Mouse (Mus musculus) CH12.LX (cell line): Measurements from ENCODE around the gene Wdfy2. TPM values are rescaled to one million over a fixed set of nuclear protein-coding genes. Genes with fewer than 3 reads are reported as not detected.

Experiments used
- DNase-seq: peaks from one replicate; pipeline ENCODE4 v3.0.0-alpha.2; 2013; ENCODE audit errors: extremely low read depth
- H3K27ac ChIP-seq: 2 replicates; pipeline ENCODE4 v1.5.1; 2012; ENCODE audit warnings: low read depth, mild to moderate bottlenecking, control low read depth, moderate library complexity; ENCODE audit not compliant: insufficient read depth
- H3K27me3 ChIP-seq: replicated peaks from 2 replicates; pipeline ENCODE3; 2012; ENCODE audit warnings: inconsistent platforms
- H3K36me3 ChIP-seq, 2 experiments: replicated peaks in 1 of 2; 2 replicates each; pipeline versions ENCODE3 to v1.6.1; 2012; ENCODE audit warnings: inconsistent platforms in 1 of 2, low read length in 1 of 2, mild to moderate bottlenecking in 1 of 2, mixed read lengths in 1 of 2, moderate library complexity in 1 of 2; ENCODE audit not compliant: control insufficient read depth in 1 of 2, insufficient read depth in 1 of 2
- H3K4me1 ChIP-seq, 2 experiments: 2 replicates each; pipeline ENCODE4 v1.6.1; 2012; ENCODE audit warnings: inconsistent platforms in 1 of 2, moderate library complexity in 1 of 2; ENCODE audit not compliant: insufficient read depth in 2 of 2, control insufficient read depth in 1 of 2
- H3K4me2 ChIP-seq: 2 replicates; pipeline ENCODE4 v1.6.1; 2012; ENCODE audit warnings: low read depth, mild to moderate bottlenecking, control low read depth; ENCODE audit not compliant: poor library complexity, insufficient read depth, severe bottlenecking
- H3K4me3 ChIP-seq, 3 experiments: fragments of 150-350 bp in 1 of 3; sonication (generic) in 1 of 3; replicated peaks in 1 of 3; 2 replicates each; pipeline versions ENCODE3 to v1.5.1; 2011 to 2012; ENCODE audit warnings: low read depth in 2 of 3, low read length in 2 of 3, mild to moderate bottlenecking in 2 of 3, moderate library complexity in 2 of 3, control low read depth in 1 of 3, improper control_type of control experiment in 1 of 3, inconsistent platforms in 1 of 3, mixed read lengths in 1 of 3; ENCODE audit not compliant: poor library complexity in 1 of 3
- H3K79me2 ChIP-seq: replicated peaks from 2 replicates; pipeline ENCODE4 v1.6.1; 2012; ENCODE audit warnings: mild to moderate bottlenecking, moderate library complexity; ENCODE audit not compliant: control insufficient read depth, poor library complexity, insufficient read depth, severe bottlenecking; ENCODE audit errors: extremely low read depth
- H3K9ac ChIP-seq: 2 replicates; pipeline ENCODE4 v1.6.1; 2012; ENCODE audit warnings: low read depth, mild to moderate bottlenecking, control low read depth, moderate library complexity; ENCODE audit not compliant: insufficient read depth
- H3K9me3 ChIP-seq: replicated peaks from 2 replicates; pipeline ENCODE3; 2012; ENCODE audit warnings: low read length, inconsistent platforms, mixed read lengths
- CHD2 ChIP-seq: IDR thresholded peaks from 2 replicates; pipeline ENCODE4 v1.6.1; 2011; ENCODE audit warnings: low read length, improper control_type of control experiment
- E2F4 ChIP-seq: IDR thresholded peaks from 2 replicates; pipeline ENCODE4 v1.6.1; 2011; ENCODE audit warnings: low read depth, low read length, improper control_type of control experiment; ENCODE audit not compliant: insufficient replicate concordance
- EP300 ChIP-seq: IDR thresholded peaks from 2 replicates; pipeline ENCODE4 v1.6.1; 2011; ENCODE audit warnings: low read length, improper control_type of control experiment
- HCFC1 ChIP-seq: IDR thresholded peaks from 2 replicates; pipeline ENCODE4 v1.6.1; 2012; ENCODE audit warnings: low read depth, mild to moderate bottlenecking, inconsistent platforms, low read length, improper control_type of control experiment
- IRF4 ChIP-seq: IDR thresholded peaks from 2 replicates; pipeline ENCODE4 v1.6.1; 2014; ENCODE audit warnings: low read depth, mild to moderate bottlenecking, inconsistent platforms, low read length, improper control_type of control experiment
- JUN ChIP-seq: IDR thresholded peaks from 2 replicates; pipeline ENCODE4 v1.6.1; 2011; ENCODE audit warnings: low read depth, mild to moderate bottlenecking, low read length, improper control_type of control experiment, moderate library complexity; ENCODE audit not compliant: insufficient read depth
- KAT2A ChIP-seq: IDR thresholded peaks from 2 replicates; pipeline ENCODE4 v1.6.1; 2012; ENCODE audit warnings: low read length, improper control_type of control experiment, inconsistent platforms; ENCODE audit not compliant: insufficient replicate concordance
- MAFK ChIP-seq: IDR thresholded peaks from 2 replicates; pipeline ENCODE4 v1.6.1; 2011; ENCODE audit warnings: low read length, improper control_type of control experiment; ENCODE audit not compliant: insufficient replicate concordance
- MAX ChIP-seq: IDR thresholded peaks from 2 replicates; pipeline ENCODE4 v1.6.1; 2011; ENCODE audit warnings: low read length, improper control_type of control experiment
- MAZ ChIP-seq: IDR thresholded peaks from 2 replicates; pipeline ENCODE4 v1.6.1; 2012; ENCODE audit warnings: low read depth, mild to moderate bottlenecking, inconsistent platforms, low read length, improper control_type of control experiment, moderate library complexity
- MYC ChIP-seq: IDR thresholded peaks from 2 replicates; pipeline ENCODE4 v1.6.1; 2011; ENCODE audit warnings: low read depth, mild to moderate bottlenecking, improper control_type of control experiment, low read length
- NRF1 ChIP-seq: IDR thresholded peaks from 2 replicates; pipeline ENCODE4 v1.6.1; 2014; ENCODE audit warnings: low read depth, mild to moderate bottlenecking, inconsistent platforms, low read length, improper control_type of control experiment, moderate library complexity
- PAX5 ChIP-seq: IDR thresholded peaks from 2 replicates; pipeline ENCODE4 v1.6.1; 2012; ENCODE audit warnings: low read length, inconsistent platforms, mixed read lengths
- POLR2A ChIP-seq: IDR thresholded peaks from 2 replicates; pipeline ENCODE4 v1.6.1; 2011; ENCODE audit warnings: low read depth, mild to moderate bottlenecking, improper control_type of control experiment, low read length
- RAD21 ChIP-seq: IDR thresholded peaks from 2 replicates; pipeline ENCODE4 v1.6.1; 2011; ENCODE audit warnings: low read depth, mild to moderate bottlenecking, low read length, improper control_type of control experiment, moderate library complexity
- RCOR1 ChIP-seq: conservative IDR thresholded peaks from 2 replicates; pipeline ENCODE4 v1.6.1; 2012; ENCODE audit warnings: low read depth, mild to moderate bottlenecking, inconsistent platforms, low read length, improper control_type of control experiment
- SMC3 ChIP-seq: IDR thresholded peaks from 2 replicates; pipeline ENCODE4 v1.6.1; 2011; ENCODE audit warnings: low read depth, low read length, improper control_type of control experiment
- UBTF ChIP-seq: IDR thresholded peaks from 2 replicates; pipeline ENCODE4 v1.6.1; 2012; ENCODE audit warnings: low read depth, mild to moderate bottlenecking, inconsistent platforms, low read length, improper control_type of control experiment, moderate library complexity
- USF1 ChIP-seq: IDR thresholded peaks from 2 replicates; pipeline ENCODE4 v1.6.1; 2014; ENCODE audit warnings: low read depth, mild to moderate bottlenecking, inconsistent platforms, low read length, improper control_type of control experiment
- ZC3H11A ChIP-seq: IDR thresholded peaks from 2 replicates; pipeline ENCODE4 v1.6.1; 2012; ENCODE audit warnings: low read depth, mild to moderate bottlenecking, inconsistent platforms, low read length, improper control_type of control experiment
- ZKSCAN1 ChIP-seq: IDR thresholded peaks from 2 replicates; pipeline ENCODE4 v1.6.1; 2012; ENCODE audit warnings: low read depth, inconsistent platforms, low read length, improper control_type of control experiment, borderline replicate concordance
- ZMIZ1 ChIP-seq: IDR thresholded peaks from 2 replicates; pipeline ENCODE4 v1.6.1; 2012; ENCODE audit warnings: low read depth, mild to moderate bottlenecking, inconsistent platforms, low read length, improper control_type of control experiment
- ZNF384 ChIP-seq: IDR thresholded peaks from 2 replicates; pipeline ENCODE4 v1.6.1; 2012; ENCODE audit warnings: low read depth, low read length, improper control_type of control experiment, inconsistent platforms
- dilution Hi-C: fragments of 300-500 bp; cut with MboI; formaldehyde crosslinking; loops from 2 replicates; pipeline ENCODE4 v1.14.3; 2020; ENCODE audit warnings: low sequenced_read_pairs; ENCODE audit not compliant: extremely low pct_unique_long_range_greater_than_20kb, extremely low pct_ligation_motif_present
- in situ Hi-C: fragments of 300-500 bp; cut with MboI; formaldehyde crosslinking; loops from 3 replicates; pipeline ENCODE4 v1.14.3; 2019; ENCODE audit warnings: low sequenced_read_pairs, low pct_ligation_motif_present, low pct_unique_long_range_greater_than_20kb, mixed read lengths
- polyA plus RNA-seq: library from polyadenylated mRNA; unstranded; fragments of >175 nt; gene quantifications from 2 replicates; pipeline ENCODE4 v1.2.1, GENCODE M21; 2012; ENCODE audit warnings: low read depth; ENCODE audit not compliant: insufficient read length
- total RNA-seq, 2 experiments: library from RNA; depleted of rRNA; stranded (reverse); fragments of 300-350 nt in 1 of 2; fragments of >200 nt in 1 of 2; gene quantifications; 2 replicates each; pipeline ENCODE4 v1.2.3; 2012 to 2014

Gene Wdfy2
- total and polyA plus RNA-seq, 3 experiments = 6.3 to 6.7 (median 6.6) TPM

DNA sequence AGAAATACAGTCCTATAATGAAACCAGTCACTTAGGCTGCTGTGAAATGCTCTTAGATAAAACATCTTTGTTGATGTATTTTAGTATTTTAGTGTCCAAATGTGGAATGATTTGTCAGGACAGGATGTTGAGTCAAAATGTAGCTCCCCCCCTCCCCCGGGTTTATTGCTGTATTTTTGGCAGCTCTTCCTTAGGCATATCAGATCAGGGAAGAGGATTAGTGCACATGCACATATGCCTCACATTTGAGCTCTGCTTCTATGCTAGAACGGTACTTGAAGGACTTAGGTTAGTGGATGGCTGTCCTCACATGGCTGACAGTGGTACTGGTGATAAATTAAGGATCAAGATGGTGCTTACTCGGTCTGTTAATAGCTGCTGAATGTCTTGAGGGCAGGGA is 18.4 kb downstream of the Wdfy2 start:
- Histone ChIP-seq H3K9me3 (peaks cover 4% of the 10 kb centered on the region), H3K79me2 (no peaks in the 10 kb centered on the region), H3K27me3 (no peaks in the 10 kb centered on the region), H3K27ac (no peak overlapping the region), H3K4me2 (no peak overlapping the region), H3K9ac (no peak overlapping the region), H3K4me1 (peaks cover 14 to 45% of the 10 kb centered on the region in 2 experiments), H3K36me3 (peaks cover 0 to 11% of the 10 kb centered on the region in 2 experiments), H3K4me3 (no peak overlapping the region)
- in situ Hi-C loops = no loop called here
- no peak for DNase-seq
- dilution Hi-C loops = no loop called here
- TF ChIP-seq JUN = no peak
- no peak for TF ChIP-seq MYC
- TF ChIP-seq CHD2 = no peak
- TF ChIP-seq EP300 = no peak
- TF ChIP-seq SMC3 = no peak
- no peak for TF ChIP-seq E2F4
- no peak for TF ChIP-seq MAX
- no peak for TF ChIP-seq PAX5
- no peak for TF ChIP-seq MAZ
- no peak for TF ChIP-seq NRF1
- no peak for TF ChIP-seq ZKSCAN1
- TF ChIP-seq RAD21 = no peak
- no peak for TF ChIP-seq ZMIZ1
- no peak for TF ChIP-seq UBTF

DNA sequence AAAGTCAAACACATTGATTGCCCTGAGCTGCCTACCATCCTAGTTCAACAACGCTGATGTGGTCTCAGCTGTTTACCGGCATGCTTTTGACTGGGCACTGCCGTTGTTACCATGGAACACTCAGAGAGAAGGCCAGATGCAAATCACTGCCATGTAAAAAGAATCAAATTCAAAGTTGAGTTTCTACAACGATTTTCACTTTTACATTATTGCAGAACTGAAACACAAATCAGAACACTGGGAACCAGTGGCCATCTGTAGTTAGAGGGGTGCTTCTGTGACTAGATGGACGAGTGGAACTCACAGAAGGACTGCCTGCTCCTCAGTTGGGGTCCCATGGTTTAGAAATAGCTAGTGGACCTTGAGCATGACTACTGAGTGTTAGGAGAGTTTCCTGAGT is 19.0 kb downstream of the Wdfy2 start:
- peaks cover 12 to 42% of the 10 kb centered on the region in 2 experiments for H3K4me1 ChIP-seq
- TF ChIP-seq KAT2A (no peak), MAFK (no peak), ZNF384 (no peak), RCOR1 (0 out of 2 replicates have a peak, but pooled peaks have one; percentile 45), JUN (no peak), POLR2A (no peak), ZC3H11A (no peak), PAX5 (no peak), EP300 (0 out of 2 replicates have a peak, but pooled peaks have one; percentile 35), ZMIZ1 (no peak), USF1 (no peak), NRF1 (no peak), IRF4 (peak; percentile 59; the same call in 1 of the 2 replicates), HCFC1 (no peak)
- TF ChIP-seq, all 38 proteins: peak for 3
- H3K9ac ChIP-seq = no peak overlapping the region
- no peak overlapping the region for H3K27ac ChIP-seq
- peaks cover 4% of the 10 kb centered on the region for H3K9me3 ChIP-seq
- no peaks in the 10 kb centered on the region for H3K27me3 ChIP-seq
- in situ Hi-C loops = no loop called here
- dilution Hi-C loops = no loop called here
- H3K79me2 ChIP-seq = no peaks in the 10 kb centered on the region
- peak; percentile 38 for DNase-seq
- H3K4me2 ChIP-seq = no peak overlapping the region
- no peak overlapping the region for H3K4me3 ChIP-seq
- peaks cover 0 to 8% of the 10 kb centered on the region in 2 experiments for H3K36me3 ChIP-seq
